Mouse (Mus musculus): Measurements from ENCODE around the gene Crtac1. TPM values are rescaled to one million over a fixed set of nuclear protein-coding genes. Genes with fewer than 3 reads are reported as not detected.

Crtac1 gene
- polyA plus RNA-seq, 1 experiment from 2014 or later = 8.8 TPM

DNA sequence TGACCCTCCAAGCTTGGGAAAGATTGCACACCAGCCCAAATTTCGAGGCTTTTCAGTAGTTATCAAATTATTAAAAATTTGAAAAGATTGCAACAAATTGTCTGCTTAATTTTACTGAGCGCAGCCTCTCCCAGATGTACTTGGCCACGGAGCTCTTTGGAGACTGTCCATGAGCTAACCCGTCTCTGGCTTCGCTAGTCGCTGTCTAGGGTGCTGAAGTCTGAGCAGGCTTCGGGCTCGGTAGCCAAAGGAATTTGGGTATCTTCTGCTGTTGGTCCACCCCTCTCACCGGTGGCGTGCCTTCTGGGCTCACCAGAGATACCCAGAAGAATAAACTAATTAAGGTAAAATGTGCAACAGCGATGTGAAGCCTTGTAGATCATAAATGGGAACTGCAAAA, 105.7 kb downstream of the Crtac1 start:
- Histone ChIP-seq H3K27me3 (0 out of 2 replicates have a peak, but pooled peaks cover 3% of the 10 kb centered on the region), H3K4me3 (replicated peaks) (no peak overlapping the region), H3K4me2 (replicated peaks) (no peak overlapping the region), H3K4me1 (no peaks in the 10 kb centered on the region), H3K27ac (replicated peaks) (no peak overlapping the region), H3K36me3 (no peaks in the 10 kb centered on the region), H3K9me3 (replicated peaks) (no peaks in the 10 kb centered on the region), H3K9ac (no peak overlapping the region)
- WGBS = 4% methylated on average over 11 of the region's 11 CpGs
- no peak for ATAC-seq (ENCODE audit: insufficient number of reproducible peaks, low FRiP score, low TSS enrichment, low read depth)

DNA sequence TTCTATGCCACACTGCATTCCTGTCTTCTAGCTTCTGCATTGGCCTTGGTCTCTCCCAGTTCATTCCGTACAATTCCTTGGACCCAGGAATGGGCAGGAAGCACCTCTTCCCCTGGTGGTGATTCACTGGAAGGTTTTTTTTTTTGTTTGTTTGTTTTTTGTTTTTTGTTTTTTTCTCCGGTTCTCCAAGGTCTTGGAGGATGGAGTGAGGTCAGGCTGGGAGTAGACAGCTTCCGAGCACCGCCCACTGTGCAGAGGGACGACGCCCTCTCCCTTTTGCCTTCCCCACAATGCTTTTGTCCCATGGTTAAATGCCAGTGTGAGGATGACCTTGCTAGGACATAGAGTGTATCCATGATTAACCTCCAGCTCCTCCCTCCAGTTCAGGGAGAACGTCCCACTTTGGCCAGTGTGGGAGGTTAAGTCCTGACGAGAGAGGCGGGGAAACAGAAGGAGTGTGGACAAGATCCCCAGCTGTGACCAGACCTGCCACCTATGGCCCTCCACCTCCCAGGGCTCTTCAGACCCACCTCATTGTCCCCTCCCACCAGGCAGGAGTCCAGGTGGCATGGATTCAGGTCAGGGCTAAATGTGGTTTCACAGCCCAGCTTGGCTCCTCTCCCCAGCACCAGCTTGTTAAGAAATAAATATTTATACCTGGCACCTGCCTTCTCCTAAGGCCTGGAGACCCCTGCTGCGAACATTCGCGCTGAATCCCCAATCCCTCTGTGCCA, 109.1 kb downstream of the Crtac1 start:
- no peak overlapping the region for H3K27ac ChIP-seq (replicated peaks)
- H3K4me3 ChIP-seq (replicated peaks) = no peak overlapping the region
- no peaks in the 10 kb centered on the region for H3K9me3 ChIP-seq (replicated peaks)
- no peak for ATAC-seq (ENCODE audit: insufficient number of reproducible peaks, low FRiP score, low TSS enrichment, low read depth)
- H3K4me2 ChIP-seq (replicated peaks) = no peak overlapping the region
- H3K36me3 ChIP-seq = no peaks in the 10 kb centered on the region
- 0 out of 2 replicates have a peak, but pooled peaks cover 16% of the 10 kb centered on the region for H3K27me3 ChIP-seq
- 71% methylated on average over 12 of the region's 12 CpGs for WGBS
- no peak overlapping the region for H3K9ac ChIP-seq
- peaks cover 10% of the 10 kb centered on the region for H3K4me1 ChIP-seq

DNA sequence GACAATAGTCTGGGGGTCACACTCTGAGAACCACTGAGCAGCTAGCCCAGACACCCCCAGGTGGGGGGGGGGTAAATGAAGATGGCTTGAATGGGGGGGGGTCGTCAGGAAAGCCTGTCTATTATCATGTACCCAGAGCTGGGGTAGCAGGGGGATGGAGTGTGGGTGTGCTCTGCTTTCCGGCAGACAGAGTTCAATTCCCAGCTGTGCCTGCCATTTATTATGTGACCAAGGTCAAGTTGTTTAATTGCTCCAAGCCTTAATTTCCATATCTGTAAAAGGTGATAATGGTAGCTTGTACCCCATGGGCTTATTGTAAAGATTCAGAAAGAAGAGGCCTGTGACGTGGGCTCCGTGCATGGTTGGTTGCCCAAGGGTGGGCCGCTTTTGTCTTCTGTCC, 109.6 kb downstream of the Crtac1 start:
- Histone ChIP-seq H3K27ac (replicated peaks) (no peak overlapping the region), H3K4me2 (replicated peaks) (no peak overlapping the region), H3K4me3 (replicated peaks) (no peak overlapping the region), H3K9ac (no peak overlapping the region), H3K36me3 (no peaks in the 10 kb centered on the region), H3K27me3 (0 out of 2 replicates have a peak, but pooled peaks cover 16% of the 10 kb centered on the region), H3K4me1 (peaks cover 16% of the 10 kb centered on the region), H3K9me3 (replicated peaks) (no peaks in the 10 kb centered on the region)
- 62% methylated on average over 5 of the region's 5 CpGs for WGBS
- ATAC-seq (ENCODE audit: insufficient number of reproducible peaks, low FRiP score, low TSS enrichment, low read depth) = no peak

DNA sequence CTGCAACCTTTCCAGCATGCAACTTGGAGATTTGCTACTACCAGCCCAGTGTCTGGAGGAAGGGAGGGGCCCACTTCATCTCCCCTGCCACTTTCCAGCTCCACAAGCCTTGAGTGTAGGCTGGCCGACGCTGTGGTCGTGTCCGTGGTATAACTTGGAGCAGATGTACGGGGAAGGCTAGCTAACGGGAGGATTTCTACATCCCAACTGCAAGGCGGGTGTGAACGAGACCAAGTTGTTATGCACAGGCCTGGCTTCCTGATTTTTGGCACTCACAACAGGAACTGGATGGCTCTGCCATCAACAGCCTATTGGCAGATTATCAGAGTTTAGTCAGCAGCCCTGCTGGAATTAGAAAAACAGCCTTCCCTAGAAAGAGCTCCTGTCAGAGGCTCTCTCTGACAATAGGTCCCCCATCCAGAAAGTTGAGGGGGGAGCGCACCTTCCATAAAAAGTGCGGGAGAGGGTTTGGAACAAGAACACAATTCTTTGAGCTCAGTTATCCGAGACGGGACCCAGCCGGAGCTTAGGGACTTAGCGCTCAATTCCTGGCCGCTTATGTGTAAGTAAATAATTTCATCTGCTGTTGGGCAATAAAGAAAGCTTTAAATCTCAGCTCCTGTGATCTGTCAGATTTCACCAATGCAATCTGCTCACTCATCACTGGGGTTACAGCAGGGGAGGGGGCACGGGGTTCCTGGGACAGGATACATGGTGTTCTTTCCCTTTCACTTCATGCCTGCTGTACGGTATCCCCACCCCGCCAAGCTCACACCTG, 113.7 kb downstream of the Crtac1 start:
- Histone ChIP-seq H3K4me2 (replicated peaks) (no peak overlapping the region), H3K36me3 (no peaks in the 10 kb centered on the region), H3K27me3 (0 out of 2 replicates have a peak, but pooled peaks cover 13% of the 10 kb centered on the region), H3K4me1 (peaks cover 28% of the 10 kb centered on the region), H3K9ac (no peak overlapping the region), H3K9me3 (replicated peaks) (no peaks in the 10 kb centered on the region), H3K27ac (replicated peaks) (0 out of 2 replicates have a peak overlapping the region, but pooled peaks have one; percentile 3), H3K4me3 (replicated peaks) (no peak overlapping the region)
- no peak for ATAC-seq (ENCODE audit: insufficient number of reproducible peaks, low FRiP score, low TSS enrichment, low read depth)
- 36% methylated on average over 18 of the region's 18 CpGs for WGBS

DNA sequence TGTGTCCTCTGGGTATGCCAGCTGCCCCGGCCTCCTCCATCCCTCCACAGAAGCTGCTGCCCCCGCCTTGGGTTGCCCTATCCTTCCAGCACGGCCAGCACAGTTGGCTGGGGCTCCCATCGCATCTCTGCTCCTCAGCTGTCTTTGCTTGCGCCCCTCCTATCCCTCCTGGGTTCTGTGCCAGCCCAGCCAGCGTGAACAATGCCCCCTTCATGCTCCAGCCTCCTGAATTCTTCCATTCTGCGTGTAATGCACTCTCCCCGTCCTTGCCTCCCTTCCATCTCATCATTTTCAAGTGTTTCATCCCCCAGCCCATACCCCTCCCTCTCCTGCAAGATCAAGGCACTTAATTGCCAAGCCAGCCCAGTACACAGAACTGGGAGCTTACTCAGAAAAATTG, 114.6 kb downstream of the Crtac1 start:
- no peaks in the 10 kb centered on the region for H3K9me3 ChIP-seq (replicated peaks)
- H3K36me3 ChIP-seq = no peaks in the 10 kb centered on the region
- 0 out of 2 replicates have a peak, but pooled peaks cover 16% of the 10 kb centered on the region for H3K27me3 ChIP-seq
- H3K4me2 ChIP-seq (replicated peaks) = no peak overlapping the region
- no peak overlapping the region for H3K4me3 ChIP-seq (replicated peaks)
- 43% methylated on average over 8 of the region's 8 CpGs for WGBS
- H3K9ac ChIP-seq = no peak overlapping the region
- ATAC-seq (ENCODE audit: insufficient number of reproducible peaks, low FRiP score, low TSS enrichment, low read depth) = no peak
- H3K4me1 ChIP-seq = peaks cover 28% of the 10 kb centered on the region
- no peak overlapping the region for H3K27ac ChIP-seq (replicated peaks)

DNA sequence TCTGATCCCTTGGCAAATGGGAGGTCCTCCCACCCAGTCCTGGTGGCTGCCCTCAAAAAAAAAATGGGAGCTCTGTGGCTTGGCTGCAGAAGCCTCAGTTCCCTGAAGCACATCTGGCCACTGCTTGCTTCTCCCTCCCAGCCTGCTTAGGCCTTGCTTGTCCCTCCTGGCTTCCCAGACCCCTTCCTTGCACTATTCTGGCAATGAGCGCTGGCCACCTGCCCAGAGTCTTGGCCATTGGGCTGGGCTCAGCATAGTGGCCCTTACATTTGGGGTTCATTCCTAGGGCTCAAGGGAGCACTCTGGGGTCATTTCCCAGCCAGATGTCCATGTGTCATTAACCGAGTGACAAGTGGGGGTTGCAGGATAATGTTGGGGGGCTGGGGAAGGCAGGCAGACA, 115.1 kb downstream of the Crtac1 start:
- Histone ChIP-seq H3K9me3 (replicated peaks) (no peaks in the 10 kb centered on the region), H3K4me3 (replicated peaks) (no peak overlapping the region), H3K27ac (replicated peaks) (no peak overlapping the region), H3K4me2 (replicated peaks) (no peak overlapping the region), H3K27me3 (0 out of 2 replicates have a peak, but pooled peaks cover 18% of the 10 kb centered on the region), H3K36me3 (no peaks in the 10 kb centered on the region), H3K9ac (no peak overlapping the region), H3K4me1 (peaks cover 28% of the 10 kb centered on the region)
- ATAC-seq (ENCODE audit: insufficient number of reproducible peaks, low FRiP score, low TSS enrichment, low read depth) = no peak
- 90% methylated on average over 2 of the region's 2 CpGs for WGBS

DNA sequence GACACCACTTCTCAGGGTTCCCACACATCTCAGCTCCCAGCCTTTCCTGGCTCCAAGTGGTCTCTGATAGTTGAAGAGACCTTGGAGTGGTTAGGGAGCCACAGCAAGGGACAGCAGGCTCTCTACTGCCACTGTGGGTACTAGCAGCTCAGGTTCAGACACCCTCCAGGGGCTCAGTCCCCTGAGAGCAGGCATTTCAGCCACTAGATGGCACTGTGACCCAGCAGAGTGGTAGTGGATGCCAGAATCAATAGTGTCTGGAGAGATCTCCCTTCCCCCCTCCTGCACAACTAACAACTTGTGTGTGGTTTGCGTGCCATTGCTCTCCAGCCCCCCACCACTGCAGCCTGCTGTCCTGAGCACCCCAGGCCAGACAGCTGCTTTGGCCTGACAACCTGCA, 115.7 kb downstream of the Crtac1 start:
- Histone ChIP-seq H3K4me3 (replicated peaks) (no peak overlapping the region), H3K27ac (replicated peaks) (no peak overlapping the region), H3K9me3 (replicated peaks) (no peaks in the 10 kb centered on the region), H3K27me3 (0 out of 2 replicates have a peak, but pooled peaks cover 18% of the 10 kb centered on the region), H3K4me1 (peaks cover 28% of the 10 kb centered on the region), H3K4me2 (replicated peaks) (no peak overlapping the region), H3K36me3 (no peaks in the 10 kb centered on the region), H3K9ac (no peak overlapping the region)
- ATAC-seq (ENCODE audit: insufficient number of reproducible peaks, low FRiP score, low TSS enrichment, low read depth) = peak; percentile 35
- WGBS = 0% methylated on average over 1 of the region's 1 CpGs

DNA sequence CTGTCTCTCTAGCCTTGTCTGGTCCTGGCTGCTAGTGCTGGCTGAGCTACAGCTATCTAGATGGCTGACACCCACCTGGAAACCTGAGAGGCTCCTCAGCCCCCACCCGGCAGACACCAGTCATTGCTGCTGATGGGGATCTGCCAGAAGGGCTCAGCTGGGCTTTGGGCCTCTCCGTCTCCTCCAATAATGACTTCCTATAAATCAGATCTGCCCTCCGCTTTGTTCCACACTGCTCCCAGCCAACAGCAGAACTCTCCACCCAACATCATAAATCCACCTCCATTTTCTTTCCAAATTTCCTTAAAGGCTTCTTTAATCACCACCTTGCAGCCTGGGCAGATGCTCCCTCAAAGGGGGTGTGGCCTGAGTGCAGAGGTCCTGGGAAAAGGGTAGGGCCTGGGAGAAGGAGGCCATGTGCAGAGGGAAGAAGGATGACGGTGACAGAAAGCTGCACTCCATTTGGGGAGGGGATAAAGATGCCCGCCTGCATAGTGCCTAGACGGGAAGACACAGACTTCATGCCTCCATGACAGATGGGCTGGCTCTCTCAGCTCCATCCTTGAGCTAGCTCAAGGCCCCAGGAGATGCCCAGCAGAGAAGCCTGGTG, 116.4 kb downstream of the Crtac1 start:
- no peaks in the 10 kb centered on the region for H3K9me3 ChIP-seq (replicated peaks)
- 69% methylated on average over 6 of the region's 6 CpGs for WGBS
- 0 out of 2 replicates have a peak, but pooled peaks cover 18% of the 10 kb centered on the region for H3K27me3 ChIP-seq
- H3K9ac ChIP-seq = no peak overlapping the region
- H3K27ac ChIP-seq (replicated peaks) = no peak overlapping the region
- ATAC-seq (ENCODE audit: insufficient number of reproducible peaks, low FRiP score, low TSS enrichment, low read depth) = no peak
- no peak overlapping the region for H3K4me3 ChIP-seq (replicated peaks)
- no peak overlapping the region for H3K4me2 ChIP-seq (replicated peaks)
- no peaks in the 10 kb centered on the region for H3K36me3 ChIP-seq
- peaks cover 28% of the 10 kb centered on the region for H3K4me1 ChIP-seq

DNA sequence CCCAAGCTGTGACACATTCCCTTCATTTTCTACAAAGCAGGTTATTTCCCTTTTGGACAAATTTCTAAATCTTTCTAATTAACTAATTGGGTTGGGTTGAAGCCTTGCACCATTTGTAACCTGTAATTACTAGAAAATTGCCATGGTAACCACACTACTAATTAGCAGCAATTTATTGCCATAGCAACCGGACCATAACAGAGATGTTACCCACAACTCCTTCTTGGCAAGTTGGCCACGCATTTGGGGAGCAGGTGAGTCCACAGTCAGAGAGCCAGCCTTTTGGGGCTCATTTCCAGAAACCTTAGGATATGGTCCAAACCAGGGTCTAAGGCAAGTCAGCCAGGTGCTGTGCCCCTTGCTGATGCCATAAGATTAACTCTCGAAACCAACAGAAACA, 119.4 kb downstream of the Crtac1 start:
- ATAC-seq (ENCODE audit: insufficient number of reproducible peaks, low FRiP score, low TSS enrichment, low read depth) = no peak
- no peak overlapping the region for H3K4me3 ChIP-seq (replicated peaks)
- H3K36me3 ChIP-seq = no peaks in the 10 kb centered on the region
- H3K4me1 ChIP-seq = peaks cover 14% of the 10 kb centered on the region
- 61% methylated on average over 3 of the region's 3 CpGs for WGBS
- peaks cover 8% of the 10 kb centered on the region; the same call in 1 of the 2 replicates for H3K27me3 ChIP-seq
- no peak overlapping the region for H3K9ac ChIP-seq
- H3K27ac ChIP-seq (replicated peaks) = no peak overlapping the region
- no peak overlapping the region for H3K4me2 ChIP-seq (replicated peaks)
- no peaks in the 10 kb centered on the region for H3K9me3 ChIP-seq (replicated peaks)

DNA sequence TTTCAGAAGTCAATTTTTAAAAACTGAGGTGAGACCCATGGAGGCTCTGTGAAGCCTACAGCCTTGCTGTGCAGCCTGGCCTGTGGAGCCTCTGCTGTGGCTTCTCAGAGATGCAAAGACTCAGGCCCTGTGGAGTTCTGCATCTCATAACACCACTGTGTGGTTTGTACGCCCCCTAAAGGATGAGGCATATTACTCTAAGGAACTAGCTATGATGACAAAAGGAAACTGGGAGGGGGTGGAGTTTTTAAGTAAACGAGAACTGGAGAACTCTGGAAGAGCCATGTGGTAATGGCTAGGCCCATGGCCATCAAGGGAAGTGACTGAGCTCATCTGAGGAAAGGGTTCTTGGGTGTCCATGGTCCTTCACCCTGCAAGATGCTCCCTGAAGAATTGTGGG, 120.3 kb downstream of the Crtac1 start:
- Histone ChIP-seq H3K9me3 (replicated peaks) (no peaks in the 10 kb centered on the region), H3K36me3 (no peaks in the 10 kb centered on the region), H3K4me3 (replicated peaks) (no peak overlapping the region), H3K4me2 (replicated peaks) (no peak overlapping the region), H3K27ac (replicated peaks) (no peak overlapping the region), H3K27me3 (peaks cover 8% of the 10 kb centered on the region; the same call in 1 of the 2 replicates), H3K4me1 (peaks cover 10% of the 10 kb centered on the region), H3K9ac (no peak overlapping the region)
- ATAC-seq (ENCODE audit: insufficient number of reproducible peaks, low FRiP score, low TSS enrichment, low read depth) = no peak
- 40% methylated on average over 2 of the region's 2 CpGs for WGBS

DNA sequence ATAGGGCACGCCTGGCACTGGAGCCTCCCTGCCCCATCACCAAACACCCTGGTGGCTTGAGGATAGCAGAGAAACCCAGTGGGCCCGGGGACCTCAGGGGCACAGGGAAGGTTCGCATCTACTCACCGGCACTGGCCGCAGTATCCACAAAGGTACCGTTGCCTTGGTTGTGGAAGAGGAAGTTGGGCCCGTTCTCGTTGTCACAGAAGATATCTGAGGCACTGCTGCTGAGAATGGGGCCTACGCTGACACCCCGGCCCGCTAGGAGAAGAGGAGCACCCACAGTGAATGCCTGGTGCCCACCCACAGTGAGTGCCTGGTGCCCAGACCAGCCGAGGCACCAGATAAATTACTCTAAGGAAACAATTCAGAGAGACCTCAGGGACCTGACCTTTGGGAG, 122.7 kb downstream of the Crtac1 start:
- Histone ChIP-seq H3K4me1 (peaks cover 5% of the 10 kb centered on the region; the same call in 1 of the 2 replicates), H3K36me3 (no peaks in the 10 kb centered on the region), H3K27me3 (peaks cover 8% of the 10 kb centered on the region; the same call in 1 of the 2 replicates), H3K9ac (no peak overlapping the region), H3K27ac (replicated peaks) (no peak overlapping the region), H3K4me2 (replicated peaks) (no peak overlapping the region), H3K9me3 (replicated peaks) (no peaks in the 10 kb centered on the region), H3K4me3 (replicated peaks) (no peak overlapping the region)
- ATAC-seq (ENCODE audit: insufficient number of reproducible peaks, low FRiP score, low TSS enrichment, low read depth) = no peak
- 84% methylated on average over 12 of the region's 12 CpGs for WGBS

Data from embryonic facial prominence, embryonic 15.5 days (tissue).